Mouse (Mus musculus) hematopoietic stem cell, adult 5-6 weeks (primary cell): ENCODE measurements around the gene Gm49383. TPM values are rescaled to one million over a fixed set of nuclear protein-coding genes. Genes with fewer than 3 reads are reported as not detected.

Experiments used
- ATAC-seq, 2 experiments: fragments of 125-278 bp in 1 of 2; replicated peaks in 1 of 2; 2 replicates each; pipeline ENCODE4 v1.8.0; 2016 to 2017; ENCODE audit warnings: inconsistent platforms in 2 of 2, mild to moderate bottlenecking in 2 of 2, moderate number of reproducible peaks in 2 of 2, low read depth in 1 of 2, moderate TSS enrichment in 1 of 2; ENCODE audit not compliant: low FRiP score in 2 of 2, poor library complexity in 2 of 2, severe bottlenecking in 2 of 2, insufficient read depth in 1 of 2, low TSS enrichment in 1 of 2
- total RNA-seq: library from RNA; stranded (forward); fragments of 172-1452, 232-1000 nt; gene quantifications from 2 replicates; pipeline ENCODE4 v1.2.3, GENCODE M21; 2017

Gm49383 gene
- total RNA-seq, 1 experiment from 2014 or later, result 35.8 TPM

GRCm38 (mm10) chr12:69147166-69147735, 49.7 kb downstream of the Gm49383 start:
- no peak for ATAC-seq

- no peak for ATAC-seq
These were observed 53.4 kb downstream of the Gm49383 start for GRCm38 (mm10) chr12:69143460-69143859.

- ATAC-seq, result no peak
These were observed 57.1 kb downstream of the Gm49383 start for GRCm38 (mm10) chr12:69139841-69140240.

- no peak for ATAC-seq
These were observed 57.7 kb downstream of the Gm49383 start for GRCm38 (mm10) chr12:69139201-69139600.

Other genes with a start within 250 kb of the Gm49383 start
- gene Rps29, start 37.9 kb downstream of the Gm49383 start, total RNA-seq, result 2,208 and 2,489 TPM in 2 replicates
- 5.8 and 9.7 TPM in 2 replicates for gene Lrr1, start 28.3 kb downstream of the Gm49383 start, total RNA-seq
- gene Rpl36al, start 13.0 kb downstream of the Gm49383 start, total RNA-seq, result 824 and 909 TPM in 2 replicates
- 116 and 124 TPM in 2 replicates for gene Mgat2, start 12.9 kb downstream of the Gm49383 start, total RNA-seq
- 6.7 and 11.3 TPM in 2 replicates for gene Dnaaf2, start 1.3 kb upstream of the Gm49383 start, total RNA-seq
- gene Gm49384, start 7.2 kb upstream of the Gm49383 start, total RNA-seq, result 11.4 and 17.4 TPM in 2 replicates
- gene Pole2, start 31.1 kb upstream of the Gm49383 start, total RNA-seq, result 24.0 and 60.9 TPM in 2 replicates
- gene Klhdc1, start 44.1 kb upstream of the Gm49383 start, total RNA-seq, result 21.2 and 33.1 TPM in 2 replicates
- 69.1 and 79.8 TPM in 2 replicates for gene Klhdc2, start 99.6 kb upstream of the Gm49383 start, total RNA-seq
- 93.1 and 126 TPM in 2 replicates for gene Nemf, start 160.1 kb upstream of the Gm49383 start, total RNA-seq
- 146 and 157 TPM in 2 replicates for gene Arf6, start 175.0 kb upstream of the Gm49383 start, total RNA-seq
- gene Gm9887, start 175.4 kb upstream of the Gm49383 start, total RNA-seq, result 0.69 and 2.5 TPM in 2 replicates